Mouse (Mus musculus): ENCODE measurements around the gene Gm8082. TPM values are rescaled to one million over a fixed set of nuclear protein-coding genes. Genes with fewer than 3 reads are reported as not detected.

The Gm8082 gene
- total RNA-seq (2023) = not detected in 4 replicates

GRCm38 (mm10) chr14:42993524-42993923 lies at the start of gene Gm8082:
TSS of gene Gm8082 (minus strand) at chr14:42993624.

GRCm38 (mm10) chr14:43015528-43015927 lies 22.1 kb upstream of the Gm8082 start, which contains the start of gene Gm10376:
TSS of gene Gm10376 (minus strand) at chr14:43015628.

Other genes starting within 250 kb of the Gm8082 start
- gene Gm3015, start 224.8 kb downstream of the Gm8082 start, total RNA-seq (2023) = not detected in 4 replicates
- not detected in 4 replicates for gene Gm10377, start 195.6 kb downstream of the Gm8082 start, total RNA-seq (2023)
- gene Gm21977, start 140.1 kb downstream of the Gm8082 start, total RNA-seq (2023) = not detected in 4 replicates
- gene Gm10376, start 22.0 kb upstream of the Gm8082 start, total RNA-seq (2023) = not detected in 4 replicates
- not detected in 4 replicates for gene Gm8094, start 83.0 kb upstream of the Gm8082 start, total RNA-seq (2023)
- gene Gm8104, start 107.0 kb upstream of the Gm8082 start, total RNA-seq (2023) = not detected in 4 replicates
- not detected in 4 replicates for gene Gm7233, start 186.2 kb upstream of the Gm8082 start, total RNA-seq (2023)
- not detected in 4 replicates for gene Gm8122, start 241.7 kb upstream of the Gm8082 start, total RNA-seq (2023)

All from B cell, adult 62 days (primary cell).